Mouse (Mus musculus) forebrain, embryonic 14.5 days (tissue): ENCODE measurements around the gene Nav2. TPM values are rescaled to one million over a fixed set of nuclear protein-coding genes. Genes with fewer than 3 reads are reported as not detected.

Experiments used
- ATAC-seq: fragments of 200-750 bp; cut with Nextera tagmentation; 2 replicates; pipeline ENCODE4 v1.8.0; 2017; ENCODE audit warnings: mild to moderate bottlenecking, moderate library complexity
- DNase-seq: peaks from one replicate; pipeline ENCODE4 v3.0.0-alpha.2; 2015; ENCODE audit warnings: low spot score
- H3K27ac ChIP-seq: fragments of 300-500 bp; sonication (generic); 2 replicates; pipeline ENCODE4 v1.5.1; 2014; ENCODE audit warnings: low read depth, mild to moderate bottlenecking, control low read depth, low read length, moderate library complexity
- H3K27me3 ChIP-seq: fragments of 300-500 bp; sonication (generic); replicated peaks from 2 replicates; pipeline ENCODE4 v1.6.1; 2014; ENCODE audit warnings: low read length, control low read depth, mixed read lengths; ENCODE audit not compliant: control insufficient read depth, insufficient read depth
- H3K36me3 ChIP-seq: fragments of 300-500 bp; sonication (generic); 2 replicates; pipeline ENCODE4 v1.6.1; 2014; ENCODE audit warnings: low read length, control low read depth; ENCODE audit not compliant: control insufficient read depth, insufficient read depth
- H3K4me1 ChIP-seq: fragments of 300-500 bp; sonication (generic); 2 replicates; pipeline ENCODE4 v1.6.1; 2014; ENCODE audit warnings: antibody characterized with exemption, low read length, control low read depth; ENCODE audit not compliant: control insufficient read depth, insufficient read depth
- H3K4me2 ChIP-seq: fragments of 300-500 bp; sonication (generic); 2 replicates; pipeline ENCODE4 v1.6.1; 2014; ENCODE audit warnings: mild to moderate bottlenecking, control low read depth, low read length
- H3K4me3 ChIP-seq: fragments of 300-500 bp; sonication (generic); 2 replicates; pipeline ENCODE4 v1.5.1; 2014; ENCODE audit warnings: low read depth, low read length, control low read depth
- H3K9ac ChIP-seq: fragments of 300-500 bp; sonication (generic); 2 replicates; pipeline ENCODE4 v1.6.1; 2014; ENCODE audit warnings: mild to moderate bottlenecking, low read length, control low read depth, moderate library complexity
- H3K9me3 ChIP-seq: fragments of 300-500 bp; sonication (generic); replicated peaks from 2 replicates; pipeline ENCODE4 v1.6.1; 2016; ENCODE audit warnings: low read length, control low read depth, mixed read lengths; ENCODE audit not compliant: control insufficient read depth
- WGBS: fragments of 180-500 bp; shearing (Covaris S2); extraction: QIAGEN DNeasy Blood & Tissue Kit; methylation state at CpG from one replicate; pipeline ENCODE4 v1.1.7; 2014; 5-methylcytosine and 5-hydroxymethylcytosine counted together
- polyA plus RNA-seq: library from polyadenylated mRNA; unstranded; fragments of >200 nt; fragmentation: Nextera tagmentation; extraction: Ambion mirVana; gene quantifications from 2 replicates; pipeline ENCODE4 v1.2.1, GENCODE M21; 2014

Gene Nav2
- polyA plus RNA-seq, 1 experiment from 2014 or later: 6.3 TPM

DNA sequence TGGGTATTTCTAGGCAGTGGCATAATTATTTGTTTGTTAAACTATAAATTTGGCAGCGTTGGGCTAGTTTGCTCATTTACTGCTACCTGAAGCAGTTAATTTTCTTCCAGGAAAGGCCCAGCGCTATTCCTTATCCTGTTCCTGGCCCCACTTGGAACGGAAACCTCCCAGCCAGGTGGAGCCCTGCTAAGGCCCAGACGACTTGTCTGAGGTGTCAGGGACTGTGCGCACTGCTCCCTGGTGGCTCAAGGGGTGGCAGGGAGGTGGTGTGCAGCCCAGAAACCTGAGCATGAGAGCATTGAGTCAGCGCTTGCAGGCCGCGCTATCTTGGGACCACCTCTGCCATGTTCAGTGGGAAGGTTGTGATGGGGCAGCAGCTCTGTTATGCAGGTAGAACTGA is 367.6 kb downstream of the Nav2 start:
- H3K9ac ChIP-seq: no peak overlapping the region
- no peaks in the 10 kb centered on the region for H3K9me3 ChIP-seq
- no peaks in the 10 kb centered on the region for H3K36me3 ChIP-seq
- no peak for ATAC-seq
- H3K4me1 ChIP-seq: peaks cover 4% of the 10 kb centered on the region
- H3K27me3 ChIP-seq: no peaks in the 10 kb centered on the region
- no peak overlapping the region for H3K4me2 ChIP-seq
- WGBS: 79% methylated on average over 8 of the region's 8 CpGs
- no peak for DNase-seq
- H3K4me3 ChIP-seq: no peak overlapping the region
- no peak overlapping the region for H3K27ac ChIP-seq

DNA sequence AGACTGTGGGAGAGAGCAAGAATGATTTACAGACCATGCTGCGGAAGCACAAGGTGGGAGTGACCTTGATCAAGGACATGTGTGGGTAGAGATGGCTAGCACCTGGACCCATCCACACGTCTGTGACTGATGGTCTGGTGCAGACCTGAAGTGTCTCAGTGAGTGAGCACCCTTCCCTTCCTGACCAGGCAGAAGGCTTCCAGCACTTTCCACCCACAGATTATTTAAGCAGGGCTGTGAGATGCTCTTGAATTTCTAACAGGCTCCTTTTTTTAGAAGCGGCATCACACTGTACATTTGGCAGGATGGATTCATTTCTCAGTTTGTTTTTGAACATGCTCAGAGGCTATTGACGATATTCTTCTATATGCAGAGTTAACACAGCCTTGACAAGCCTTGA is 369.2 kb downstream of the Nav2 start:
- no peak for ATAC-seq
- H3K9ac ChIP-seq: no peak overlapping the region
- no peak for DNase-seq
- no peaks in the 10 kb centered on the region for H3K9me3 ChIP-seq
- no peaks in the 10 kb centered on the region for H3K36me3 ChIP-seq
- no peak overlapping the region for H3K4me3 ChIP-seq
- 84% methylated on average over 4 of the region's 4 CpGs for WGBS
- H3K27ac ChIP-seq: no peak overlapping the region
- peaks cover 8% of the 10 kb centered on the region for H3K4me1 ChIP-seq
- H3K4me2 ChIP-seq: no peak overlapping the region
- H3K27me3 ChIP-seq: no peaks in the 10 kb centered on the region

DNA sequence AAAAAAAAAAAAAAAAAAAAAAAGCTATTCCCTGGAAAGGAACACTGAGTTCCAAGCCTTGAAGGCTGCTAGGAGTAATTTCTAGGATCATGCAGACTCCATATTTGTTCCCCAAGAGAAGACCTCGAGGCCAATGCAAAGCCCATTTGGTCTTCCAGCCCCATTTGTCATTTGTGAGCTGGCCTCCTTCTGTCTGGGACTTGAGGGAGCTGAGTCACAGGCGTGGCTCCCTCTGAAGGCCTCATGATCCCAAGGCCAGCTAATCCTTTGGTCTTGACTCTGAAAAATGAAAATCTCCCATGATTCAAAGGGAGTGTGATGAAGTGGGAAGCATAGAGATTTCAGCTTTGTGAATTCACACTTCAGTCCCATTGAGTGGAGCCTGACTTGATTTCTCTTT is 370.0 kb downstream of the Nav2 start:
- peaks cover 7% of the 10 kb centered on the region for H3K4me1 ChIP-seq
- H3K36me3 ChIP-seq: no peaks in the 10 kb centered on the region
- 65% methylated on average over 2 of the region's 2 CpGs for WGBS
- H3K4me3 ChIP-seq: no peak overlapping the region
- no peak overlapping the region for H3K27ac ChIP-seq
- H3K4me2 ChIP-seq: no peak overlapping the region
- ATAC-seq: no peak
- H3K27me3 ChIP-seq: no peaks in the 10 kb centered on the region
- no peak for DNase-seq
- H3K9me3 ChIP-seq: no peaks in the 10 kb centered on the region
- no peak overlapping the region for H3K9ac ChIP-seq

DNA sequence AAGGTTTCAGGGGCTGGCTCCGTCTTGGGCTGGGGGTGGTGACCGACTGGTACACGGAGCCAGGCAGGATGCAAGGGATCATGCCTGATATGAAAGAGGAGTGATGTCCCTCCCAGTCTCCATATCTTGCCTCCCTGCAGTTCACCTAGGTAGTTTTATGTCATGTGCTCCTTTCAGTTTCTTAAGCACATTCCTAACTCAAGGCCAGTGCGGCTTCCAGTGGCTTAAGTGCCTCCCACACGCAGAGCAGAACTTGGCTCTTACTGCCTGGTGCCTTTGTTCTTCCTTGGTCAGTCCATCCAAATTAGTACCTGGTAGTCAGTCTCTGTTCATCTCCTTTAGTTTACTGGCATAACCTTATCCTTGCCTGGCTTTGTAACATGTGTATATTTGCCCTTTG is 371.9 kb downstream of the Nav2 start:
- Histone ChIP-seq H3K4me2 (no peak overlapping the region), H3K9me3 (no peaks in the 10 kb centered on the region), H3K4me3 (no peak overlapping the region), H3K27ac (no peak overlapping the region), H3K9ac (no peak overlapping the region), H3K36me3 (no peaks in the 10 kb centered on the region), H3K4me1 (peaks cover 7% of the 10 kb centered on the region; the same call in 1 of the 2 replicates), H3K27me3 (no peaks in the 10 kb centered on the region)
- no peak for ATAC-seq
- DNase-seq: no peak
- 83% methylated on average over 5 of the region's 5 CpGs for WGBS

DNA sequence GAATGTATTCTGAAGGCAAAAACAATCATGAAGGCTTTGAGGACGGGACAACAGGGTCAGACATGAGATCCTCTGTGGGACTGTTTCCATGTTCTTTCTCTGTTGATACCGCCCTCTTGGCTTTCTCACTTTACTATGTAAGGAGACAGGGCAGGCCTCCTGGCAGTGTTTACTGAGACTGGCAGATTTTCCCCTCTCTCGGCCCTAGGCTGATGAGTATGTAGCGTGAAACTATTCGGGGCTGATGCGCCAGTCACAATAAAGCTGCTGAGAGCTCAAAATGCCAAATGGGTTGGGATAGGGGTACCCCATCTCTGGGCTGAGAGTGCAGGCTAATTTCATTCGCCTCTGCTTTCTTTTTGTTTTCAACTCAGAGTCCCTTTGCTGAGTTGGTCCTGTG is 373.9 kb downstream of the Nav2 start:
- 59% methylated on average over 7 of the region's 7 CpGs for WGBS
- Histone ChIP-seq H3K27ac (peak overlapping the region; percentile 9; the same call in 1 of the 2 replicates), H3K4me1 (peaks cover 7% of the 10 kb centered on the region; the same call in 1 of the 2 replicates), H3K9ac (no peak overlapping the region), H3K36me3 (no peaks in the 10 kb centered on the region), H3K4me2 (no peak overlapping the region), H3K27me3 (no peaks in the 10 kb centered on the region), H3K4me3 (no peak overlapping the region), H3K9me3 (no peaks in the 10 kb centered on the region)
- peak; percentile 60 for DNase-seq
- peak; percentile 51; the same call in 1 of the 2 replicates for ATAC-seq

DNA sequence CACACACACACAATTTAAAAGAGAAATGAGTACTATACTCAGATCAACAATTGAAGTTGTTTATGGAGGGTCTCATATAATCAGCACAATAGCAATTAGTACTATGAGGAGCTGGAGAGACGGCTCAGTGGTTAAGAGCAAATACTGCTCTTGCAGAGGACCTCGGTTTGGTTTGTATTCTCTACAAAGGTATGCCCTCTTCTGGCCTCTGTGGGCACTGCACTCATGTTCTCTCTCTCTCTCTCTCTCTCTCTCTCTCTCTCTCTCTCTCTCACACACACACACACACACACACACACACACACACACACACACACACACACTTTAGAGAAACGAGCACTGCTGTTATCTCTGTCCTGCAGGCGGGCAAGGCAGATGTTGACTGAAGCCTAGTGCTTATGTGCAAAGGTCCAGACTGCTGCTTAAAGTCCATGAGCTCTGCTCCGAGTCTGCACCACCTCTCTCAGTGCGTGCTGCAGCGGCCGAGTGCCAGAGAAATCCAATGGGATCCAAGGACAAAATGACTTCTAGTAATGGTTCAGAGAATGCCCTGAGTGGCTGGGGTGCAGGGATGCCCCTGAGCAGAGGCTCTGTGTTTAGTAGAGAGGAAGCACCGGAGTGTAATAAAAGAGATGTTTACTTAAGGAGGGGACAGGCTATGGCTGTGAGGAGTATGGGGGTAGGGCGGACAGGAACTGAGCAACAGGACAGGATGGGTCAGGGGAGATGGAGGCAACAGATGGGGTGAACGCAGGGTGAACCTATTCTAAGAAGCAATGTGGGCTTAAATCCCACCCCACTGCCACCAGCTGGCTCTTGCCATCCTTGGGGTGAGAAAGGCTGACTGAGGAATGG is 375.2 kb downstream of the Nav2 start:
- Histone ChIP-seq H3K9me3 (no peaks in the 10 kb centered on the region), H3K4me2 (no peak overlapping the region), H3K4me3 (no peak overlapping the region), H3K27me3 (no peaks in the 10 kb centered on the region), H3K27ac (no peak overlapping the region), H3K9ac (no peak overlapping the region), H3K4me1 (peaks cover 7% of the 10 kb centered on the region; the same call in 1 of the 2 replicates), H3K36me3 (no peaks in the 10 kb centered on the region)
- ATAC-seq (no peak), DNase-seq (no peak)
- 84% methylated on average over 11 of the region's 11 CpGs for WGBS

DNA sequence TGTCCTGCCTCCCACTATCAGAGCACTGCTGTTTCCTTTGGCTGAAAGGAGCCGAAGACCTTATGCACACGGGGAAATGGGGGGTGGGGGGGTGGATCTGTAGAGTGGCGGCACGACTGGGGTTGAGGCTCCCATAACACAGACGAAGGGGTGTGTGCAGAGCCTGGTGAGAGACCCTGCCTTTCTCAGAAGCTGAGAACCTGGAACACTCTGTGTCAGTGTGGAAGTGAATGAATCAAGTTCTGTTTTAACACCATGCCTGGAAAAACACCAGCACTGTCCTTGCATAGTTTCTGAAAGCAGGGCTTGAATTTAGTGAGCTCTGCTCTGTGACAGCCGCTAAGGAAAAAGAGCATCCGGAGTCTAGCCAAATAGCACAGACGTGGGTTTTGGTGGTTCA is 379.7 kb downstream of the Nav2 start:
- Histone ChIP-seq H3K4me2 (no peak overlapping the region), H3K4me3 (no peak overlapping the region), H3K9me3 (no peaks in the 10 kb centered on the region), H3K27me3 (no peaks in the 10 kb centered on the region), H3K9ac (no peak overlapping the region), H3K36me3 (no peaks in the 10 kb centered on the region), H3K4me1 (no peaks in the 10 kb centered on the region), H3K27ac (no peak overlapping the region; the same call in 1 of the 2 replicates)
- WGBS: 64% methylated on average over 8 of the region's 8 CpGs
- DNase-seq (no peak), ATAC-seq (0 out of 2 replicates have a peak, but pooled peaks have one; percentile 37)

DNA sequence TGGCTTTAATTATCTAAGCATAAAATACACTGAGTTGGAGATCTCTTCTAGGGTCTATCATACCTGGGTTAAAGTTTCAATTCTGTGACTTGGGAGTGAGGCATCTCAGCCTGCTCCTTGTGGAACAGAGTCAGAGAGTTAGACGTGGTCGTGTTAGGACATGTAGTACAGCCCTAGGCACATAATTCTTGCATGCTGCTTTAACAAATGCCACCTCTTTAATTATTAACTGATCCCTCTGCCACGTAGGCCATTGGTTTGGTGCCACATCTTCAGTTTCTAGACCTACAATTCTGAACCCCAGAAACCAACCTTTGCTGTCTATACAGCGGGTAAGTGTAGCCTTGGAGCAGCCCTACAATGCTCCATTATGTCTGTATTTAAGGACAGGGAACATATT is 381.8 kb downstream of the Nav2 start:
- 87% methylated on average over 4 of the region's 4 CpGs for WGBS
- H3K9me3 ChIP-seq: no peaks in the 10 kb centered on the region
- no peaks in the 10 kb centered on the region for H3K4me1 ChIP-seq
- DNase-seq (no peak), ATAC-seq (no peak)
- H3K9ac ChIP-seq: no peak overlapping the region
- H3K27ac ChIP-seq: no peak overlapping the region
- no peaks in the 10 kb centered on the region for H3K27me3 ChIP-seq
- no peaks in the 10 kb centered on the region for H3K36me3 ChIP-seq
- H3K4me2 ChIP-seq: no peak overlapping the region
- H3K4me3 ChIP-seq: no peak overlapping the region

DNA sequence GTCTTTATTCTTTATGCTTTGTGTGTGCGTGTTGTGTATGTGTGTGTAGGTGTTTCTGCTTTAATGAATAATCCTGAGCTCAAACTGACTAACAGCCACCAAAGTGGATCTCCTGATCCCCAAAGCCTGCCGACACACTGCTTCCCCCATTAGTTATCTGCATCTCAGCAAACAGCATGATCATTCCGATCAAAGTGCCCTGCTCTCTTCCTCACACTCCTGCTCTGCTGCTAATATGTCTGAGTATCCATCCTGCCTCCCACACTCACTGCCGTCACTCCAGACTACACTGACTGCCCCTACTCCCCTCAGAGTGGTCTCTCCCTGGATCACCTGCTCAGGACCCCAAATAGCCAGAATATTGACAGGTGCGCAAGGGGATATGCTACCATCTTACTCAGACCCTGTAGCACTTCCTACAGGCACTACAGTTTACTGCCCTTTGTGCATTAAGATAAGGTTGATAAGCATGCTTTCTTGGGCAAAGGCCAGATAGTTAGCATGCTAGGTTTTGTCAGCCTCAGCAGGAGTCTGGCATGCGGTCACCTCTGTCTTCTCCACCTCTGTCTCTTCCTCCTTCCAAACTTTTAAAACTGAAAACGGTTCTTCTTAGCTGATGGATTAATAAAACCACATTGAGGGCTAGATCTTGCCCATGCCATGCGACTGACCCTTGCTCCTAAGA is 382.8 kb downstream of the Nav2 start:
- no peaks in the 10 kb centered on the region for H3K9me3 ChIP-seq
- H3K9ac ChIP-seq: no peak overlapping the region
- H3K4me1 ChIP-seq: no peaks in the 10 kb centered on the region
- no peak overlapping the region for H3K4me2 ChIP-seq
- no peaks in the 10 kb centered on the region for H3K36me3 ChIP-seq
- 95% methylated on average over 8 of the region's 8 CpGs for WGBS
- ATAC-seq: no peak
- no peaks in the 10 kb centered on the region for H3K27me3 ChIP-seq
- DNase-seq: no peak
- H3K4me3 ChIP-seq: no peak overlapping the region
- no peak overlapping the region for H3K27ac ChIP-seq
